ENCODE assay signal across 8 mouse cellular contexts in genomic region chr4:106837425-106837824, GRCm38 (mm10). TPM values are rescaled to one million over a fixed set of nuclear protein-coding genes. Genes with fewer than 3 reads are reported as not detected.
DNase-seq lines count a peak whose midpoint lies in the region; ATAC-seq and TF ChIP-seq lines count a peak whose summit lies in the region.

No protein-coding gene starts in this region.

- H3K4me1 ChIP-seq in heart, embryonic 14.5 days (ENCODE audit: control insufficient read depth in 2 of 2, insufficient read depth in 2 of 2, low read length in 2 of 2), result peaks cover 17 to 33% of the 10 kb centered on the region in 2 experiments
- H3K4me1 ChIP-seq in hindbrain, embryonic 11.5 days (replicated peaks; ENCODE audit: control insufficient read depth, insufficient read depth, low read length), result peaks cover 25% of the 10 kb centered on the region
- no peaks in the 10 kb centered on the region for H3K4me1 ChIP-seq in cerebellum, adult 2 months (ENCODE audit: control insufficient read depth, insufficient read depth, low read length)

- H3K9me3 ChIP-seq in heart, embryonic 14.5 days (ENCODE audit: control insufficient read depth, low read length), result no peaks in the 10 kb centered on the region
- H3K9me3 ChIP-seq in hindbrain, embryonic 11.5 days (ENCODE audit: control insufficient read depth, low read length), result no peaks in the 10 kb centered on the region

- H3K9ac ChIP-seq in heart, embryonic 14.5 days (ENCODE audit: low read length), result peak overlapping the region; percentile 31
- peak overlapping the region; percentile 42; the same call in 1 of the 2 replicates for H3K9ac ChIP-seq in hindbrain, embryonic 11.5 days (ENCODE audit: low read depth, low read length)

- no peaks in the 10 kb centered on the region for H3K27me3 ChIP-seq in heart, embryonic 14.5 days (ENCODE audit: control insufficient read depth, insufficient read depth, low read length)
- no peaks in the 10 kb centered on the region; the same call in 1 of the 2 replicates for H3K27me3 ChIP-seq in hindbrain, embryonic 11.5 days (ENCODE audit: control insufficient read depth, insufficient read depth, low read length)
- H3K27me3 ChIP-seq in cerebellum, adult 2 months (ENCODE audit: control insufficient read depth, insufficient read depth, low read length), result no peaks in the 10 kb centered on the region

- intact Hi-C loops in heart, postnatal 25 days (cut with DNase I), result no loop called here

- no peaks in the 10 kb centered on the region for H3K36me3 ChIP-seq in heart, embryonic 14.5 days (ENCODE audit: control insufficient read depth, insufficient read depth, low read length)
- H3K36me3 ChIP-seq in hindbrain, embryonic 11.5 days (ENCODE audit: control insufficient read depth, insufficient read depth, low read length), result no peaks in the 10 kb centered on the region

- WGBS in heart, embryonic 14.5 days, result 5% methylated on average over 9 of the region's 9 CpGs
- WGBS in hindbrain, embryonic 11.5 days, result 6% methylated on average over 9 of the region's 9 CpGs
- WGBS in cerebellum, adult 2 months, result 28% methylated on average over 9 of the region's 9 CpGs

- DNase-seq in heart, postnatal 25 days (ENCODE audit: low spot score), result no peak
- DNase-seq in hindbrain, embryonic 11.5 days (ENCODE audit: low spot score), result no peak
- DNase-seq in gastrocnemius, postnatal 10 days, result no peak
- no peak for DNase-seq in cerebellum, adult 2 months

- ATAC-seq in heart, embryonic 14.5 days (ENCODE audit: insufficient number of reproducible peaks, insufficient read depth, low FRiP score, low read depth), result no peak
- 0 out of 2 replicates have a peak, but pooled peaks have one; percentile 27 for ATAC-seq in common myeloid progenitor, adult 5-6 weeks (replicated peaks; ENCODE audit: low read depth, poor library complexity, severe bottlenecking)
- no peak for ATAC-seq in hindbrain, embryonic 11.5 days (ENCODE audit: low FRiP score)
- peak; percentile 33 for ATAC-seq in megakaryocyte progenitor cell, adult 5-6 weeks (replicated peaks; ENCODE audit: poor library complexity)
- no peak for ATAC-seq in cerebellum, adult (ENCODE audit: insufficient number of reproducible peaks, low FRiP score, low TSS enrichment)

- peak overlapping the region; percentile 98 for H3K4me2 ChIP-seq in heart, embryonic 14.5 days (ENCODE audit: low read length)
- H3K4me2 ChIP-seq in hindbrain, embryonic 11.5 days (replicated peaks; ENCODE audit: low read depth, low read length), result peak overlapping the region; percentile 34; the same call in 1 of the 2 replicates

- peak overlapping the region in 1 of 2 experiments; percentile 21; a peak in 1 of 4 replicates for H3K4me3 ChIP-seq in heart, embryonic 14.5 days (ENCODE audit: control insufficient read depth in 1 of 2, insufficient read depth in 1 of 2, low read depth in 1 of 2, low read length in 2 of 2)
- H3K4me3 ChIP-seq in hindbrain, embryonic 11.5 days (ENCODE audit: low read depth, low read length), result peak overlapping the region; percentile 10; the same call in 1 of the 2 replicates
- H3K4me3 ChIP-seq in cerebellum, adult 2 months (replicated peaks; ENCODE audit: insufficient read depth, low read depth, low read length), result no peak overlapping the region

- no peak for TF ChIP-seq POLR2A in cerebellum, adult 2 months (IDR thresholded peaks at IDR 0.05; ENCODE audit: borderline replicate concordance, insufficient read depth, low read length)

- no peak for TF ChIP-seq CTCF in cerebellum, adult 2 months (IDR thresholded peaks at IDR 0.05; ENCODE audit: borderline replicate concordance, insufficient read depth, low read depth, low read length)

- H3K27ac ChIP-seq in heart, embryonic 14.5 days (replicated peaks in 1 of 2; ENCODE audit: control insufficient read depth in 1 of 2, insufficient read depth in 1 of 2, low read depth in 2 of 2, low read length in 2 of 2), result no peak overlapping the region; a peak in 1 of 4 replicates
- H3K27ac ChIP-seq in hindbrain, embryonic 11.5 days (ENCODE audit: low read depth, low read length), result peak overlapping the region; percentile 99; the same call in 1 of the 2 replicates
- no peak overlapping the region for H3K27ac ChIP-seq in cerebellum, adult 2 months (ENCODE audit: insufficient read depth, low read length)

RNA-seq across cellular contexts. Expression of gene Acot11, which starts 32.6 kb away (rescaled TPM):
- polyA plus RNA-seq in heart, embryonic 14.5 days (2014; fragmentation: Nextera tagmentation; extraction: Ambion mirVana), result 5.0 and 6.0 TPM in 2 replicates
- total RNA-seq in heart, postnatal 25 days (2021), result 10 to 100 TPM; 28.6 to 37.1 TPM
- 2.0 and 3.4 TPM in 2 replicates for total RNA-seq in common myeloid progenitor, adult 5-6 weeks (2017)
- polyA plus RNA-seq in hindbrain, embryonic 11.5 days (2014; fragmentation: Nextera tagmentation; extraction: Ambion mirVana), result 1.4 and 1.7 TPM in 2 replicates
- total RNA-seq in megakaryocyte progenitor cell, adult 5-6 weeks (2015), result 2.0 and 2.3 TPM in 2 replicates
- 2.6 and 3.2 TPM in 2 replicates for total RNA-seq in megakaryocyte progenitor cell, adult 5-6 weeks (2017)
- total RNA-seq in gastrocnemius, postnatal 10 days (2021), result 1 to 10 TPM; 5.3 to 7.4 TPM
- 32.5 and 32.7 TPM in 2 replicates for polyA plus RNA-seq in cerebellum, adult 2 months (2012; rRNA removed)

Comparison
In these comparisons a context has a peak if more than half of its experiments do, and no peak if none do; other contexts are left out.
1. ATAC-seq: peak in common myeloid progenitor, adult 5-6 weeks (single experiment) and megakaryocyte progenitor cell, adult 5-6 weeks (single experiment); none in heart, embryonic 14.5 days (single experiment), hindbrain, embryonic 11.5 days (single experiment) and cerebellum, adult (single experiment).